Mouse (Mus musculus) forebrain, embryonic 11.5 days (tissue): Measurements from ENCODE around the gene Pde11a. TPM values are rescaled to one million over a fixed set of nuclear protein-coding genes. Genes with fewer than 3 reads are reported as not detected.
"Not testable (repeated sequence)": the region's sequence is repeated elsewhere in the genome, so short reads cannot be mapped to it uniquely, and the experiment has no call there.

Source experiments
- ATAC-seq: fragments of 200-750 bp; cut with Nextera tagmentation; replicated peaks from 2 replicates; pipeline ENCODE4 v1.8.0; 2017; ENCODE audit warnings: moderate TSS enrichment; ENCODE audit not compliant: low FRiP score
- DNase-seq: peaks from one replicate; pipeline ENCODE4 v3.0.0-alpha.2; 2017; ENCODE audit warnings: low spot score
- H3K27ac ChIP-seq: fragments of 300-500 bp; sonication (generic); 2 replicates; pipeline ENCODE4 v1.5.1; 2014; ENCODE audit warnings: low read depth, low read length
- H3K27me3 ChIP-seq: fragments of 300-500 bp; sonication (generic); 2 replicates; pipeline ENCODE4 v1.6.1; 2014; ENCODE audit warnings: mild to moderate bottlenecking, low read length, mixed read lengths; ENCODE audit not compliant: control insufficient read depth, insufficient read depth
- H3K36me3 ChIP-seq: fragments of 300-500 bp; sonication (generic); 2 replicates; pipeline ENCODE4 v1.6.1; 2014; ENCODE audit warnings: mild to moderate bottlenecking, low read length, moderate library complexity, mixed read lengths; ENCODE audit not compliant: control insufficient read depth, insufficient read depth
- H3K4me1 ChIP-seq: fragments of 300-500 bp; sonication (generic); replicated peaks from 2 replicates; pipeline ENCODE4 v1.6.1; 2014; ENCODE audit warnings: low read length, mixed read lengths; ENCODE audit not compliant: control insufficient read depth, insufficient read depth
- H3K4me2 ChIP-seq: fragments of 300-500 bp; sonication (generic); 2 replicates; pipeline ENCODE4 v1.6.1; 2014; ENCODE audit warnings: low read depth, mild to moderate bottlenecking, low read length, moderate library complexity, mixed read lengths; ENCODE audit not compliant: severe bottlenecking
- H3K4me3 ChIP-seq: fragments of 300-500 bp; sonication (generic); 2 replicates; pipeline ENCODE4 v1.5.1; 2014; ENCODE audit warnings: low read depth, low read length
- H3K9ac ChIP-seq: fragments of 300-500 bp; sonication (generic); 2 replicates; pipeline ENCODE4 v1.6.1; 2014; ENCODE audit warnings: low read length
- H3K9me3 ChIP-seq: fragments of 300-500 bp; sonication (generic); 2 replicates; pipeline ENCODE4 v1.6.1; 2016; ENCODE audit warnings: low read length, mixed read lengths; ENCODE audit not compliant: control insufficient read depth
- WGBS: fragments of 180-500 bp; shearing (Covaris S2); extraction: QIAGEN DNeasy Blood & Tissue Kit; methylation state at CpG from one replicate; pipeline ENCODE4 v1.1.7; 2014; 5-methylcytosine and 5-hydroxymethylcytosine counted together
- polyA plus RNA-seq: library from polyadenylated mRNA; unstranded; fragments of >200 nt; fragmentation: Nextera tagmentation; extraction: Ambion mirVana; gene quantifications from 2 replicates; pipeline ENCODE4 v1.2.1, GENCODE M21; 2014

The Pde11a gene
- polyA plus RNA-seq, 1 experiment from 2014 or later, result 0.12 TPM

- Histone ChIP-seq H3K4me2 (peak within 1 kb of the TSS; percentile 65), H3K9ac (peak within 1 kb of the TSS; percentile 58), H3K27ac (0 out of 2 replicates have a peak within 1 kb of the TSS, but pooled peaks have one; percentile 12), H3K4me3 (peak within 1 kb of the TSS; percentile 41)
- H3K36me3 ChIP-seq, H3K9me3 ChIP-seq, H3K4me1 ChIP-seq, H3K27me3 ChIP-seq: not testable (repeated sequence)
- ATAC-seq, result peak; percentile 67
- WGBS, result 4% methylated on average over 33 of the region's 34 CpGs
- DNase-seq, result peak; percentile 86
These were observed 357.0 kb downstream of the Pde11a start, which contains the start of gene Ttc30a1 for GRCm38 (mm10) chr2:75981440-75982081. Gene Ttc30a1, minus strand, starts transcription at chr2:75981967.

GRCm38 (mm10) chr2:75980933-75981439 lies 357.6 kb downstream of the Pde11a start:
- 94% methylated on average over 13 of the region's 13 CpGs for WGBS
- Histone ChIP-seq H3K4me3 (peak overlapping the region; percentile 41; the same call in 1 of the 2 replicates), H3K4me2 (peak overlapping the region; percentile 65; the same call in 1 of the 2 replicates)
- ATAC-seq, DNase-seq, H3K9me3 ChIP-seq, H3K27ac ChIP-seq, H3K27me3 ChIP-seq, H3K4me1 ChIP-seq, H3K36me3 ChIP-seq, H3K9ac ChIP-seq: not testable (repeated sequence)

- 27% methylated on average over 19 of the region's 24 CpGs for WGBS
- H3K36me3 ChIP-seq, H3K9ac ChIP-seq, H3K4me2 ChIP-seq, DNase-seq, H3K27ac ChIP-seq, ATAC-seq, H3K9me3 ChIP-seq, H3K4me3 ChIP-seq, H3K4me1 ChIP-seq, H3K27me3 ChIP-seq: not testable (repeated sequence)
These were observed 360.7 kb downstream of the Pde11a start, which contains the start of gene Ttc30a2 for GRCm38 (mm10) chr2:75977752-75978368. Gene Ttc30a2, minus strand, starts transcription at chr2:75978170.

GRCm38 (mm10) chr2:75976070-75976469 lies 362.5 kb downstream of the Pde11a start:
- not testable (repeated sequence) for ATAC-seq, H3K4me2 ChIP-seq, H3K36me3 ChIP-seq, H3K4me3 ChIP-seq, H3K4me1 ChIP-seq, H3K27me3 ChIP-seq, DNase-seq, H3K27ac ChIP-seq, H3K9ac ChIP-seq, H3K9me3 ChIP-seq
- WGBS, result 94% methylated on average over 2 of the region's 2 CpGs

GRCm38 (mm10) chr2:75974131-75974530 lies 364.4 kb downstream of the Pde11a start:
- Histone ChIP-seq H3K27me3 (no peaks in the 10 kb centered on the region), H3K4me1 (no peaks in the 10 kb centered on the region), H3K9me3 (no peaks in the 10 kb centered on the region), H3K27ac (no peak overlapping the region), H3K4me2 (no peak overlapping the region), H3K4me3 (no peak overlapping the region), H3K36me3 (no peaks in the 10 kb centered on the region), H3K9ac (no peak overlapping the region)
- ATAC-seq (no peak), DNase-seq (no peak)
- 77% methylated on average over 9 of the region's 9 CpGs for WGBS

GRCm38 (mm10) chr2:75964972-75965371 lies 373.6 kb downstream of the Pde11a start:
- H3K4me2 ChIP-seq, result no peak overlapping the region; the same call in 1 of the 2 replicates
- H3K27ac ChIP-seq, result no peak overlapping the region
- no peak overlapping the region for H3K4me3 ChIP-seq
- peak; percentile 69 for DNase-seq
- H3K36me3 ChIP-seq, result no peaks in the 10 kb centered on the region
- H3K4me1 ChIP-seq, result peaks cover 4% of the 10 kb centered on the region; the same call in 1 of the 2 replicates
- WGBS, result 22% methylated on average over 5 of the region's 5 CpGs
- no peaks in the 10 kb centered on the region for H3K27me3 ChIP-seq
- no peaks in the 10 kb centered on the region for H3K9me3 ChIP-seq
- peak; percentile 49 for ATAC-seq
- H3K9ac ChIP-seq, result no peak overlapping the region

- WGBS, result 16% methylated on average over 14 of the region's 14 CpGs
- H3K4me3 ChIP-seq, result no peak overlapping the region
These were observed 374.1 kb downstream of the Pde11a start for GRCm38 (mm10) chr2:75964512-75964911.

GRCm38 (mm10) chr2:75964051-75964450 lies 374.5 kb downstream of the Pde11a start:
- no peak overlapping the region for H3K4me2 ChIP-seq
- no peaks in the 10 kb centered on the region for H3K9me3 ChIP-seq
- no peak overlapping the region for H3K27ac ChIP-seq
- H3K4me3 ChIP-seq, result no peak overlapping the region
- H3K9ac ChIP-seq, result no peak overlapping the region
- H3K27me3 ChIP-seq, result no peaks in the 10 kb centered on the region
- H3K4me1 ChIP-seq, result peaks cover 10% of the 10 kb centered on the region; the same call in 1 of the 2 replicates
- no peaks in the 10 kb centered on the region for H3K36me3 ChIP-seq
- DNase-seq (no peak), ATAC-seq (no peak)
- 74% methylated on average over 5 of the region's 5 CpGs for WGBS

More at GRCm38 (mm10) chr2:75964512-75964911, 374.1 kb downstream of the Pde11a start:
- H3K27me3 ChIP-seq, result no peaks in the 10 kb centered on the region
- H3K4me2 ChIP-seq, result peak overlapping the region; percentile 28; the same call in 1 of the 2 replicates
- H3K9me3 ChIP-seq, result no peaks in the 10 kb centered on the region
- peak; percentile 33; the same call in 1 of the 2 replicates for ATAC-seq
- peaks cover 6% of the 10 kb centered on the region; the same call in 1 of the 2 replicates for H3K4me1 ChIP-seq
- H3K36me3 ChIP-seq, result no peaks in the 10 kb centered on the region
- no peak overlapping the region for H3K27ac ChIP-seq
- H3K9ac ChIP-seq, result no peak overlapping the region
- peak; percentile 73 for DNase-seq
